Mouse (Mus musculus) adrenal gland, postnatal 36 days (tissue): ENCODE measurements around the gene Ankrd34b. TPM values are rescaled to one million over a fixed set of nuclear protein-coding genes. Genes with fewer than 3 reads are reported as not detected.

Experiments
- DNase-seq, 2 experiments: peaks; one replicate each; pipeline ENCODE4 v3.0.0; 2021; ENCODE audit warnings: mixed read lengths in 1 of 2
- long read RNA-seq, 2 experiments: library from polyadenylated mRNA; stranded (forward); transcript quantifications; one replicate each; pipeline ENCODE4 v2.0.0; 2021; ENCODE audit warnings: borderline sequencing depth in 2 of 2
- total RNA-seq, 2 experiments: library from RNA; stranded (reverse); gene quantifications; 2 replicates each; pipeline ENCODE4 v1.2.3; 2021

Gene Ankrd34b
- total RNA-seq: 1 to 10 TPM in 1 of 2 experiments, under 1 TPM in 1; 0.69 to 1.3 TPM
- long read RNA-seq, experiment 1: 0 reads
- long read RNA-seq, experiment 2: 0 reads

- peak; percentile 63 to 76 for DNase-seq
Observed at GRCm38 (mm10) chr13:92425758-92426264, at the start of gene Ankrd34b. Gene Ankrd34b (plus strand): TSS chr13:92425896.

DNA sequence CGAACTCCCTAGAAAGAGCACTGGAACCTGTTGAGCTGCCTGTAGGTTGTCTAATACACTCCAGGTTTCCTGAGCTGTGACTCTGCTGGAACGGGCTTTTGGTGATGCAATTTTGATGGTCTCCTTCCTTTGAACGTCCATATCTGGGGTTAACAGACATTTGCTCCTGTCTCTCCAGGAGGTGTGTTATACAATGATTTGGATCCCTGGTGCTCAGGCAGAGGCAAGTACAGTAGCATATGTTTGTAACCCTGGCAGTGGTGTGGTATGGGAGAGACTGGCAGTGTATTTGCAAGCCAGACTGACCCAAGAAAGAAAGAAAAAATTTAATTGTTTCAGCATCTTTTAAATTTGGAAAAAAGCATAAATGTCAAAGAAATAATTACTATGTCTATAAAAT lies 38.3 kb upstream of the Ankrd34b start:
- DNase-seq: no peak

GRCm38 (mm10) chr13:92393047-92393661 lies 32.5 kb upstream of the Ankrd34b start:
- DNase-seq: no peak

DNA sequence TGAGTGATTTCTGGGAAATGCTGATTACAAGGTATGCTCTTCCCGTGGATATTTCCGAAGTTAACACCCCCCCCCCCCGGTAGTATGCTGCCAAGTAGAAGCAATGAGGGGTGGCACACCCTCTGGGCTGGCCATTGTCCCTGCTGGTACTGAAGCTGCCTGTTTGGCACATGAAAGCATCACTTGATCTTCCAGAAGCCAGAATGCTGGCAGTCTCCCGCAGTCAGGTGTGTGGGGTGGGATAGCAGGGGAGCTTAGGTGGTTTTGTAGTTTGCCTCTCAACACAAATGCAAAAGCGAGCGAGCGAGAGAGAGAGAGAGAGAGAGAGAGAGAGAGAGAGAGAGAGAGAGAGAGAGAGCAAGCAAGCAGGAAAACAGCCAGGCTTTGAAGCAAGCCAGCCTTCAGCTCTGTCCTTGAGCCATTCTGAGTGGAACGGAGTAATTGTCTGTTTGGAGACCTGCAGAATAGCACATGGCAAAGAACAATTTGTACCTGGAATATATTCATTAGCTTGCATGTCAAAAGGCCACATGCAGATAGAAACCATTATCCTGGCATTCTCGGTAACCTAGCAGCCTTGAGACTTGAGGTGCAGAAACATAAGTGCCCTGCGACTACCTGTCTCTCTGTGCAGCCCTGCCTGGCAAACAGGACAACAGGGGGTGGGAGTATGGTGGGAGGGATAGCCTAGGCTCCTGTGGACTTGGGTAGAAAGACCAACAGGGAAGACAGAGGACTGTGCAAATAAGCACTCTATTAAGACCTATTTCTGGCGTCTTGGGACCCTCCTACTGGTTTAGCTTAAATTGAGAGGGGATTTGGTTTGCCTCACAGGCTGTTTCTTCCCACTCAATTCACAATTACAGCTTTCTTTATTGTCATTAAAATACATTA lies 27.0 kb upstream of the Ankrd34b start:
- DNase-seq: peak; percentile 24 to 40

DNA sequence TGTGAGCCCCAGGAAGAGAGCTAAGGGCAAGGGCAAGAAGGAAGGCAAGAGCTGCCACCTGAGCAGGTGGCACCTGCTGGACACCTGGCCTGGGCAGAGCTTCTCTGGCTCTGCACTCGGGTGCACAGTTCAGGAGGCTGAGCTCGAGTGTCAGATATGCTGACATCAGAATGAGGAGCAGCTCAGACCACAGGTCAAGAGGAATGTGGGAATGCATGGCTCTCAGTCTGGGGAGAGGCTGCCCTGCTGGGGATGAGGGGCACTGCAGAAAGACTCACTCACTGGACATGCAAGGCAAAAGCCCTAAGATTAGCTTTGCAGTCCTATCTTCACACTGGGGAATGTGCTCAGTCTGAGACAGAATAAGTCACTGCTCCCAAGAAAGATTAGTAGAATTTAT lies 23.6 kb upstream of the Ankrd34b start:
- no peak for DNase-seq

- no peak for DNase-seq
Observed at GRCm38 (mm10) chr13:92403496-92403895, 22.2 kb upstream of the Ankrd34b start.

DNA sequence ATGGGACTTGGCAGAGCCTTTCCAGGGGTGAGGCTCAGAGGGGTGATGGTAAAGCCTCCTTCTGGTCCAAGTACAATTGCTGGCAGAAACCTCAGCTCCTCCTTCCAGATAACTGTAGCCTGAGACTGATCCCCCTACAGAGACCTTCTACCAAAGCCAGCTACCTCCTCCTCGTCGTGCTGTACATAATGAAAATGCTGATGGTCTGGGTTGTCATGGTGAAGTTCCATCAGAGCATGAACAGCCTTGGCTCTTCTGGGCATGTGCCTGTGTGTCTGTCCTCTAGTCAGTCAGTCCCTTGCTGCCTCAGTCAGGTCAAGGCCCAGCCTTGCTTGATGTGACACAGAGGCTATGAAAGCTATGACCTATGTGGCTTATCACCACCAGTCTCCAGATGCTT lies 15.2 kb upstream of the Ankrd34b start:
- peak; percentile 27 to 46 for DNase-seq

- no peak for DNase-seq
Observed at GRCm38 (mm10) chr13:92419630-92420029, 6.1 kb upstream of the Ankrd34b start.

DNA sequence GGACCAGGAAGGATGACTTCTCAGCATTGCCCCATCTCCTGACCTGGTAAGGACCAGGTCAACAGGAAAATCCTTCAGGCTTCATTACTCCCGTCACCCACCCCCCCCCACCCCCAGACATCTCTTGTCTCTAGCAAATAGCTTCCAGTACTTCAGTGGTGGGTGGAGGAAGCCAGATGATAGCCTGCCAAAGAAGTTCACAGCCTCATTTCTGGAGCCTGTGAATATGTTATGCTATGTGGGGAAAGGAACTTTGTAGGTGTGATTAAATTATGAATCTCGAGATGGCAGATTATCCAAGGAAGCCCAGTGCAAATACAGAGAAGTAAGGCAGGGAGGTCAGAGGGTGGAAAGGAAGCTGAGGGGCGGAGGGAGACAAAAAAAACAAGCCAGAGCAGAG lies 2.0 kb upstream of the Ankrd34b start:
- DNase-seq: no peak

DNA sequence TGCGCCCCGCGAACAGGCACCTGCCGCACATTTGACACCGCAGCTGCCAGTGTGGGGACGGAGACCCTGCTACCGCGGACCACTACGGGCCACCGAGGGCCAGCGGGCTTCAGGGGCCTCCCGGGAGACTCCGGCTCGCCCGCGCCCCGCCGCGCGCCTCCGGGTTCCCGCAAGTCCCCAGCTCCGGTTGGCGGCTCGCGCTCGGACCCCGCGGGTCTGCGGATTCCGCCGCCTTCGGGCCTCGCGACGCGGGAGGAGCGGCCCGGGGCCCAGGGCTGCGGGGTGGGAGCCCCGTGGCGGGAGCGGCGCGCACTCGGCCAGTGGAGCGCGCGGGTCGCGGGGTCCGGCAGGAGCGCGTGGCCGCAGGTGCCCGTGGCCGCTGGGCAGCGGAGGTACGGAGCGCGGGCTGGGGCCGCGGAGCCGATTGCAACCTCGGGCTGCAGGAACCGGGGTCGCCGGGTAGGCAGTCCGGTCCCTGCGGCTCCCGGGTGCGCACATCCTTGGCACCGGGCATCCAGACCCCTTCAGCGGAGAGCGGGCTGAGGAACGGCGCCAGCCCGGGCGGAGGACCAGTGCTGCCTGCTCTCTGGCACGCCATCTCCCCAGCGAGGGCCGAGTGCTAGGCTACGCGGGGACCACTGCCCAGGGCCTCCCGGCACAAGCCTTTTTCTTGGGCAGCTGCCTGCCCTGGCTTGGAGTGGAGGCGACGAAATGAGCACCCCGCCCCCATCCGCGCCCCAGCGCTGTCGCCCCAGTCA lies 777 bp downstream of the Ankrd34b start:
- peak; percentile 13 to 21 for DNase-seq

DNA sequence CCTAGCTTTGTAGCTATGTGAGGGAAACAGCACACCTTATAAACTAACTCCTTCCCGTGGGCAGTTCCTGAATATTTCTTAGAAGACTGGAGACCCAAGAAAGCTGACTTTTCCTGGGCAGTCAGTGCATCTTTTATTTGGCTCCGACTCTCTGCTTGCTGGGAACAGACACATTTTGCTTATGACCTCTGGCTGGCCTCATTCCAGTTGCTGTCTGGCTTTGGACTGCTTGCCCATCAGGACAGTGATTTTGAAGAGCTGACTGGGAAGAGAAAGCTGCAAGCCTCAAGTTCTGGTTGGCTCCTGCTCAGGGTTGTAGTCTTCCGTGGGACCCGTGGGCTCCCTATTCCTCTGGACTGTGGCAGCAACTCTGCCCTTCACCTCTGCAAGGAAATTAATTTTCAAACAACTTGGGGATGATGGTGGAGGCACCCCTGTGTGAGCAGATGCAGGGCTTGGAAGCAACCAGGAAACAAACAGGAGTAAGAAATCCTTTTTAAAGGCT lies 1.7 kb downstream of the Ankrd34b start:
- peak in 1 of 2 experiments; percentile 10 for DNase-seq

- no peak for DNase-seq
Observed at GRCm38 (mm10) chr13:92438656-92439055, 13.0 kb downstream of the Ankrd34b start.

DNA sequence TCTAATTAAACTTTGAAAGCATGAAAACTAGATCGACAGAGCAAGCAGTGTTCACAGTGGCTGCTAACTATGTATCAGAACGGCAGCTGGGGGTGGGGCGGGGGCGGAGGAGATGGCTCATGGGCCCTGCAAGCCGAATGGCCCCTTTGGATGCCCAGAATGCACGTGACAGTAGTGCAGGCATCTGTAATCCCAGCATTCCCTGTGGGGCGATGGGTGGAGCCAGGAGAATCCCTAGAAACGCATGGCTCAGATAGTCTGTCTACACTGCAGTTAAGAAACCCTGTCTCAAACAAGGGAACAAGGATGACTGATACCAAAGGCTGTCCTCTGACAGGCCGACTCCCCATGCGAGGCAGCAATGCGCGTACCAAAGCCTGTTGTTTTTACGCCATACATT lies 14.6 kb downstream of the Ankrd34b start:
- no peak for DNase-seq

DNA sequence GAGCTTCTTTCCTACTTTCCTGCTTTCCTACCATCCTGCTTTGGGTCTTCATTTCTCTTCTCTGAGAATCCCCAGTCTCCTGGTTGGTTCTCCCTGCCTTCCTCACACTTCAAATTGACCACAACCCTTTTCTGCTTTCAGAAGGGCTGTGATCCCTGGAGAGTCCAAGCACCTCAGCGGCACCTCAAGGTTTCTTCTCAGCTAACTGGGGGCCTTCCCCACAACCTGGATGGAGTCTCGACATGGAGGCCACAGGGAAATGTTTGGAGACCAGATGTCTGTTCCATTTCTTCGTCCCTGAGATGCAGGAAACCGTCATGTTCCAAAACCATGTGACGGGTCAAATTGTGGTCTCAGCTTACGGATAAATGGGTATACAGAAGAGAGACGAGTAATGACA lies 21.2 kb downstream of the Ankrd34b start:
- DNase-seq: no peak

- no peak for DNase-seq
Observed at GRCm38 (mm10) chr13:92464698-92465097, 39.0 kb downstream of the Ankrd34b start.

DNA sequence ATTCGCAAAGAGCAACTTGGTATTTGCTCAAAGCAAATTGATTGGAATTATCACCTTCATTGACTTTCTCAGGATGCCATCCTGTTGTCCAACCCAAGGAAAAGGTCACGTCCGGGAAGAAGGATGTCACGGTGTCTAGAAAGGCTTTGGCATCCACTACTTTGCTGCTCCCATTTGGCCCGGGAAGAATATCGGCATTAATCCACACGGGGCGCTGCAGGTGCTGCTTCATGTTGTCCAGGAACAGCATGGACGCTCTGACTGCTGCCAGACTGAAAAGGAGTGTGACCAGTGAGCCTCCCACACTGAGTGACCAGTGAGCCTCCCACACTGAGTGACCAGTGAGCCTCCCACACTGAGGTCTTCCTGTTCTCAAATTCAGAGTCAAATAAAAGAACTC lies 42.2 kb downstream of the Ankrd34b start:
- DNase-seq: no peak

DNA sequence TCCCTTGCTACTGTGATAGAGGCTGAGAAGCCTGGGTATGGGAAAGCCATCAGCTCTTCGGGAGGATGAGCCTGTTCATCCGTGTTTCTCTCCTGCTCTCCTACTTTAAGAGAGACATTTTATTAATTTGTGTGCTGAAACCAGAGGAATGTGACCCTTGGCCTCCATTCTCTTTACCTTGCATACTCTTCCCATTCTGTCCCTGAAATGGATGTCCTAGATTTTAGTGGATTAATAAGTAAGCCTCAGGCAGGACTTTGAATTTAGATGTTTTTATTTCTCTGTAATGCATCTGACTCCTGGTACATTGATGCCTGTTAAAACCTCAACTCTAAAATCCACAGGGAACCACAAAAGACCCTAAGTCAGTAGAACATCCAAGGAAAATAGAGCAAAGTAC lies 43.7 kb downstream of the Ankrd34b start:
- DNase-seq: no peak

GRCm38 (mm10) chr13:92470151-92470550 lies 44.5 kb downstream of the Ankrd34b start:
- peak in 1 of 2 experiments; percentile 4 for DNase-seq

- peak; percentile 40 to 70 for DNase-seq
Observed at GRCm38 (mm10) chr13:92483348-92483747, 57.7 kb downstream of the Ankrd34b start.

DNA sequence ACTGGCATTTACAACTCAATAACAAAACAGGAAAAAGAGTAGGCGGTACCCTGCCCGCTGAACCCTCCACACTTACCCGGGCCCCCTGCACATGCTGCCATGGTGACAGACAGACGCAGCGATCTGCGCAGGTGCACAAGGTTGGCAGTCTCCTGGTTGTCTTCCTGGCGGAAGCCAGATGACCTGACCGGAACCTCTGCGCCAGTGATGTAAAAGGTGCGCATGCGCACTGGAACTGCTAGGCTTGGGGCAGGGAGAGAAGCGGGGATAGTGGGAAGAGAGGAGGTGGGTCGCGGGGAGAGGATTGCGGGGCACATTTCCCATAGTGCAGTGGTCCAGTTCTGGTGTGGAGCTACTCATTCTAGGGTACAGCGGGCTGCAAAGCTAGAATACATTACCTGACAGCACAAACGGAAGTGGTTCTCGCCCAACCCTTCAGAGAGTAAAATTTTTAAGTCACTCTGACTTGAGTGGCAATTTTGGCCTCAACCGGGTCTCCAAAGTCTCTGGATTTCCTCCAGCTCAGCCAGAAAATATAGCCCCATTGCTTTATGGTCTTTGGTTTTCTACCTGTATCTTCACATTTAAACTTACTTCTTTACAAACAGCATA lies 58.3 kb downstream of the Ankrd34b start, which contains the start of gene Fam151b:
Gene Fam151b, minus strand, starts transcription at position 164 of the 612 bp plus-strand sequence.
- peak; percentile 94 to 95 for DNase-seq

DNA sequence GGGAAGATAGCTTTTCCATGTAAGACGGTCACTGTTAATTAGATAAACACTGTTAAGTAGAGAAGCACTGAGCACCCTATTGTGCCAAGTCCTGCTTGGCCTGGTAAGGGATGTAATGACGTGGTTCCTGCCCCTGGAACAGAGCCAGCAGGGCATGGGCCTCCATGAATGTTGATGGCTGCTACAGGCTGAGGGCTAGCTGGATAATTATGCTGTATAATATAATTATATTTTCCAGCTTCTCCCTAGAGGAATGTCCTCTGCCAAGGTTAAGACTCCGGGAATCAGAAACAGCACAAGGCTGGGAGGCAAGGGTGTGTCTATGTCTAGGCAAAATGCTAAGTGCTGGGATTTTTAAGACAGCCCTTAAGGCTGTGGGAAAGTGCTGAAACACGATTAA lies 65.1 kb downstream of the Ankrd34b start:
- DNase-seq: peak; percentile 30
